Mouse (Mus musculus) brain, embryonic 18.5 days (tissue): ENCODE measurements around the gene B4galnt2.

Experiments used
- DNase-seq: peaks from one replicate; pipeline ENCODE4 v3.0.0-alpha.2; 2012; ENCODE audit warnings: low read depth, low spot score

Gene B4galnt2

GRCm38 (mm10) chr11:95826317-95827167, 88.1 kb downstream of the B4galnt2 start:
- DNase-seq, result no peak

- DNase-seq, result no peak
Measured at GRCm38 (mm10) chr11:95825625-95826024, 89.1 kb downstream of the B4galnt2 start.

GRCm38 (mm10) chr11:95824877-95825243, 89.8 kb downstream of the B4galnt2 start:
- DNase-seq, result no peak

DNA sequence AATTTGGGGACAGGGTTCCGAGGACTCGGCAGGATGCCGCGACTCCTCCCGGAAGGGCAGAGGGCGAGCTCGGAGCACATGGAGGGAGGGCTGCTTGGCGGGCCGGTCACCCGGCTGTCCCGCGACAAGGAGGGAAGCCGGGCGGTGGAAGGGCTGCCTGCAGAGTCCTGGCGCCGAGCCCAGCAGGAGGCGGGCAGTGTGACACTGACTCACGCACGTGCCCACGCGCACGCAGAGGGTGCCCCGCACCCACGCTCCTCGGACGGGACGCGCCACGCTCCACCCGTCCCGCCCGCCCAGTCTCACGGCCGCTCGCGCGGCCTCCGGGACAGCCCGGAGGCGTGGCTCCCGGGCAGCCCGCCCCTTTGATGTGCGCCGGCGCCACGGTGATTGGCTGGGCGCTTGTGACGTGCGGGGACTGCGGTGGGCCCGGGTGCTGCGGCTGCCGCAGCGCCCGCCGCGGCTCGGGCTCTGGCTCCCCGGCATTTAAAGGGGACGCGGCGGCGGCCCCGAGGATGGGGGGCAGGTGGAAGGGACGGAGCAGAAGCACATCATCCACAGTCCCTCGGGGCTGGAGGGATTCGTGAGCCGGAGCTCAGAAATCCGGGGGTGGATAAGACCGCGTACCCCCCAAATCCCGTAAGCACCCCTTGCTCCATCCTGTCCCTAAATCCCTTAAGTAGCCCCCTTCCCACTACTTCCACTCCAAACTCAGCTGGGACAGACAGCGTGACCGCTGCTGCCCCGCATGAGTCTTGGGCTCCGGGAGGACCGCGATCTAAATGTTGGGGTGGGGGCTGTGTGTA, 90.4 kb downstream of the B4galnt2 start, which contains the start of gene Phospho1:
Phospho1 (plus strand) TSS at position 429 of the 806 bp plus-strand sequence.
- peak; percentile 66 for DNase-seq

- no peak for DNase-seq
Measured at GRCm38 (mm10) chr11:95822437-95822836, 92.3 kb downstream of the B4galnt2 start.

DNA sequence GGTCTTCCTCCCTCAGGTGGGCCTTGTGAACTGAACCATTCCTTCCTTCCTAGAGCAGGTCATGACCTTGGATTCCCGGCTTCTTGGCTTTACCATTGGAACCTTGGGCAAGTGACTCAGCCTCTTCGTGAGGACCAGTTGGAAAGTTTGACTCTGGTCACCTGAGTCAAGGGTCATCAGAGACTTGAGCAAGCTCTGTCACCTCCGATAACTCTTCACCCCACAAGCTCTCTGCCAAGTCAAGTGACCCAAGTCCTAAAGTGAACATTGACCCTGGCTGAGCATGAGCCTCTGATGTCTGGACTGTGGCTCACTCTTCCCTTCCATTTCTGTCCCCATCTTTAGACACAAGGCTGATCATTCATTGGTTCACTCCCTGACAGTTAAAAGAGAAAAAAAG, 93.2 kb downstream of the B4galnt2 start:
- no peak for DNase-seq

- DNase-seq, result no peak
Measured at GRCm38 (mm10) chr11:95819138-95819537, 95.6 kb downstream of the B4galnt2 start.
